22 mouse cellular contexts compared by ENCODE assay signal in the genomic region with DNA sequence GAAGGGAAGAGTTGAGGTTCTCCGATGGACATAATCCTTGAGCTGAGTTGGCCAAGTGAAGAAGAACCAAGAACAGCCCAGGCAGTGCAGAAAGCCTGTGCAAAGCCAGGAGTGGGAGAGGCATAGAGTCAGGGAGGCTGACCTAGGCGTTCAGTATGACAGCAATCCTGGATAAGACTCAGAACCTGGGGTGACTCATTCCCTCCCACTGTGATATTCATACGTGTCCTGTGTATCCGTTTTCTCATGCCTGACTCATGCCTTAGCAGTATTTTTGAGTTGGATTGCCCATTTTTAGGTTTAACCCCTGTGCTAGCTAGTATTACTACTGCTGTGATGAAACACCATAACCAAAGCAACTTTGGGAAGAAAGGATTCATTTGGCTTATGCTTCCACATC. TPM values are rescaled to one million over a fixed set of nuclear protein-coding genes. Genes with fewer than 3 reads are reported as not detected.
DNase-seq lines count a peak whose midpoint lies in the region; TF ChIP-seq lines count a peak whose summit lies in the region.
"Had no signal": no experiment of that assay in that cellular context is flagged by ENCODE, and none has a peak within 500 bp of the region (broad histone marks: within the 10 kb centered on the region; RNA-seq: fewer than 3 reads in every experiment).

No protein-coding gene starts in this region.

- H3K36me3 ChIP-seq in C2C12 (ENCODE audit: control insufficient read depth, insufficient read depth): peaks cover 43% of the 10 kb centered on the region

- no peaks in the 10 kb centered on the region for H3K79me2 ChIP-seq in C2C12 (ENCODE audit: control insufficient read depth, insufficient read depth)

- peak; percentile 23 for DNase-seq in adrenal gland, adult 2 months
- no peak for DNase-seq in adrenal gland, postnatal 14 days
- DNase-seq in brain, adult 2 months (ENCODE audit: low read depth, low spot score): peak; percentile 81
- no peak for DNase-seq in left cerebral cortex, postnatal 10 days (ENCODE audit: extremely low spot score in 1 of 2, low spot score in 2 of 2)
- DNase-seq in layer of hippocampus, adult 8-10 months (ENCODE audit: low spot score in 2 of 2): no peak
- DNase-seq in retina, postnatal 1 day: no peak
- DNase-seq: adrenal gland, adult 8-10 months; adrenal gland, postnatal 36 days; cerebellum, adult 11 months; cerebellum, adult 8-10 months; cerebellum, postnatal 10 days; cerebellum, postnatal 36 days; embryo, embryonic 11 days; gastrocnemius, adult 2 months; gastrocnemius, postnatal 14 days; heart, adult 11 months had no signal

- H3ac ChIP-seq in C2C12 (ENCODE audit: control insufficient read depth, insufficient read length, low read depth): no peak overlapping the region

- 0 out of 2 replicates have a peak overlapping the region, but pooled peaks have one; percentile 29 for H3K27ac ChIP-seq in olfactory bulb, adult 2 months (ENCODE audit: insufficient read depth, low read depth, low read length)
- H3K27ac ChIP-seq: forebrain, embryonic 12.5 days; forebrain, embryonic 15.5 days; gastrocnemius, adult 2 months; hindbrain, embryonic 12.5 days; hindbrain, embryonic 15.5 days had no signal

- intact Hi-C loops in left cerebral cortex, postnatal 10 days (cut with DNase I): no loop called here

- no peak for TF ChIP-seq CTCF in C2C12 (IDR thresholded peaks at IDR 0.05; ENCODE audit: control insufficient read depth, insufficient read depth, insufficient read length)
- no peak for TF ChIP-seq CTCF in olfactory bulb, adult 2 months (IDR thresholded peaks at IDR 0.05; ENCODE audit: insufficient read depth, low read depth, low read length)

- H3K79me3 ChIP-seq in C2C12 (ENCODE audit: low read depth): no peaks in the 10 kb centered on the region

- no peaks in the 10 kb centered on the region for H3K27me3 ChIP-seq in C2C12 (ENCODE audit: control insufficient read depth, insufficient read depth, insufficient read length)
- H3K27me3 ChIP-seq: forebrain, embryonic 12.5 days; forebrain, embryonic 15.5 days; hindbrain, embryonic 12.5 days; hindbrain, embryonic 15.5 days had no signal

- no peak for TF ChIP-seq POLR2A in olfactory bulb, adult 2 months (IDR thresholded peaks at IDR 0.05; ENCODE audit: insufficient read depth, low read depth, low read length)

- no peak overlapping the region for H3K4me3 ChIP-seq in C2C12 (ENCODE audit: insufficient read depth, poor library complexity, severe bottlenecking)
- no peak overlapping the region for H3K4me3 ChIP-seq in olfactory bulb, adult 2 months (ENCODE audit: insufficient read depth, low read depth, low read length)
- H3K4me3 ChIP-seq: forebrain, embryonic 12.5 days; forebrain, embryonic 15.5 days; gastrocnemius, adult 2 months; hindbrain, embryonic 12.5 days; hindbrain, embryonic 15.5 days had no signal

- 0 out of 2 replicates have a peak, but pooled peaks cover 2% of the 10 kb centered on the region for H3K4me1 ChIP-seq in olfactory bulb, adult 2 months (ENCODE audit: control insufficient read depth, insufficient read depth, low read length)
- H3K4me1 ChIP-seq: forebrain, embryonic 12.5 days; forebrain, embryonic 15.5 days; hindbrain, embryonic 12.5 days; hindbrain, embryonic 15.5 days had no signal

- WGBS in olfactory bulb, adult 2 months: 52% methylated on average over 4 of the region's 4 CpGs

TF ChIP-seq in C2C12, 6 proteins besides CTCF, POLR2A, EP300 and RAD21:
- TF ChIP-seq FOSL1 (IDR thresholded peaks at IDR 0.05; ENCODE audit: insufficient read depth, low read length, poor library complexity, severe bottlenecking): peak; percentile 18
- no peak for TF ChIP-seq CEBPB (IDR thresholded peaks at IDR 0.05; ENCODE audit: low read depth)

RNA-seq across cellular contexts. Expression of a gene that starts 14.7 kb away (rescaled TPM):
- total RNA-seq in adrenal gland, adult 2 months (2021): 10 to 100 TPM; 70.2 to 77.2 TPM
- 15.2 and 17.8 TPM in 2 replicates for polyA plus RNA-seq in adrenal gland, adult 2 months (2012; rRNA removed)
- 91.3 and 98.1 TPM in 2 replicates for total RNA-seq in adrenal gland, postnatal 14 days (2021)
- polyA plus RNA-seq in C2C12 (2012; fragmentation: generic; extraction: Trizol): 166 TPM
- not detected in 2 replicates for polyA plus RNA-seq in olfactory bulb, adult 2 months (2012; ENCODE audit: insufficient read depth, insufficient read length, low replicate concordance, missing spikeins)
- total RNA-seq in left cerebral cortex, postnatal 10 days (2021): 10 to 100 TPM; 43.9 to 46.4 TPM
- total RNA-seq in layer of hippocampus, adult 8-10 months (2022): 10 to 100 TPM; 33.5 to 41.2 (median 38.7) TPM

RNA-seq across cellular contexts. Expression of a gene that starts 24.7 kb away (rescaled TPM):
- total RNA-seq in adrenal gland, adult 2 months (2021): 10 to 100 TPM; 74.1 to 77.3 TPM
- 12.9 and 16.2 TPM in 2 replicates for polyA plus RNA-seq in adrenal gland, adult 2 months (2012; rRNA removed)
- total RNA-seq in adrenal gland, postnatal 14 days (2021): 75.3 and 75.4 TPM in 2 replicates
- 78.7 TPM for polyA plus RNA-seq in C2C12 (2012; fragmentation: generic; extraction: Trizol)
- not detected in 2 replicates for polyA plus RNA-seq in olfactory bulb, adult 2 months (2012; ENCODE audit: insufficient read depth, insufficient read length, low replicate concordance, missing spikeins)
- total RNA-seq in left cerebral cortex, postnatal 10 days (2021): 10 to 100 TPM; 63.3 to 67.7 TPM
- total RNA-seq in layer of hippocampus, adult 8-10 months (2022): 10 to 100 TPM; 54.2 to 71.4 (median 58.9) TPM

RNA-seq across cellular contexts. Expression of a gene that starts 58.5 kb away (rescaled TPM):
- total RNA-seq in adrenal gland, adult 2 months (2021): 100 to 1,000 TPM; 231 to 235 TPM
- polyA plus RNA-seq in adrenal gland, adult 2 months (2012; rRNA removed): 475 and 582 TPM in 2 replicates
- total RNA-seq in adrenal gland, postnatal 14 days (2021): 247 and 275 TPM in 2 replicates
- polyA plus RNA-seq in C2C12 (2012; fragmentation: generic; extraction: Trizol): 18.8 TPM
- not detected in 2 replicates for polyA plus RNA-seq in olfactory bulb, adult 2 months (2012; ENCODE audit: insufficient read depth, insufficient read length, low replicate concordance, missing spikeins)
- total RNA-seq in left cerebral cortex, postnatal 10 days (2021): 1 to 10 TPM; 3.9 to 4.8 TPM
- 1 to 10 TPM; 7.5 to 8.4 (median 7.9) TPM for total RNA-seq in layer of hippocampus, adult 8-10 months (2022)

Comparison
In these comparisons a context has a peak if more than half of its experiments do, and no peak if none do; other contexts are left out.
1. DNase-seq: peak in adrenal gland, adult 2 months (single experiment) and brain, adult 2 months (single experiment); none in adrenal gland, postnatal 14 days (single experiment), left cerebral cortex, postnatal 10 days (0 of 2), layer of hippocampus, adult 8-10 months (0 of 2) and retina, postnatal 1 day (single experiment).
2. RNA of a gene that starts 58.5 kb away (total RNA-seq): 247 to 275 TPM in adrenal gland, postnatal 14 days and 231 to 235 TPM in adrenal gland, adult 2 months; 7.5 to 8.4 TPM in layer of hippocampus, adult 8-10 months and 3.9 to 4.8 TPM in left cerebral cortex, postnatal 10 days; every median in the first group is over 10 times any median in the second.